Mouse (Mus musculus) MEL (cell line): Measurements from ENCODE around the gene Adh6b. TPM values are rescaled to one million over a fixed set of nuclear protein-coding genes. Genes with fewer than 3 reads are reported as not detected.

Source experiments
- DNase-seq: peaks from one replicate; pipeline ENCODE4 v3.0.0; 2011; ENCODE audit warnings: low read depth, low spot score
- H3K27ac ChIP-seq: 2 replicates; pipeline ENCODE4 v1.5.1; 2012; ENCODE audit warnings: low read depth, mild to moderate bottlenecking, control low read depth, low read length, moderate library complexity; ENCODE audit not compliant: control insufficient read depth
- H3K27me3 ChIP-seq, 2 experiments: fragments of 150-350 bp in 1 of 2; sonication (generic) in 1 of 2; 2 replicates each; pipeline ENCODE4 v1.6.1; 2012; ENCODE audit warnings: low read length in 2 of 2, mild to moderate bottlenecking in 2 of 2, improper control_type of control experiment in 1 of 2, moderate library complexity in 1 of 2; ENCODE audit not compliant: insufficient read depth in 2 of 2, control insufficient read depth in 1 of 2
- H3K36me3 ChIP-seq, 2 experiments: 2 replicates each; pipeline ENCODE4 v1.6.1; 2012 to 2014; ENCODE audit warnings: low read length in 2 of 2, improper control_type of control experiment in 1 of 2, inconsistent platforms in 1 of 2, mild to moderate bottlenecking in 1 of 2; ENCODE audit not compliant: insufficient read depth in 2 of 2, control insufficient read depth in 1 of 2
- H3K4me1 ChIP-seq, 2 experiments: fragments of 150-350 bp in 1 of 2; sonication (generic) in 1 of 2; 2 replicates each; pipeline ENCODE4 v1.6.1; 2012; ENCODE audit warnings: low read length in 2 of 2, improper control_type of control experiment in 1 of 2, mild to moderate bottlenecking in 1 of 2; ENCODE audit not compliant: insufficient read depth in 2 of 2, control insufficient read depth in 1 of 2
- H3K4me3 ChIP-seq, 2 experiments: fragments of 150-350 bp in 1 of 2; sonication (generic) in 1 of 2; 2 replicates each; pipeline ENCODE4 v1.5.1; 2012; ENCODE audit warnings: low read depth in 2 of 2, low read length in 2 of 2, mild to moderate bottlenecking in 2 of 2, moderate library complexity in 2 of 2, control low read depth in 1 of 2, improper control_type of control experiment in 1 of 2; ENCODE audit not compliant: control insufficient read depth in 1 of 2, insufficient read depth in 1 of 2
- H3K79me2 ChIP-seq: 2 replicates; pipeline ENCODE4 v1.6.1; 2012; ENCODE audit warnings: mild to moderate bottlenecking, low read length, moderate library complexity; ENCODE audit not compliant: control insufficient read depth, poor library complexity, insufficient read depth
- H3K9ac ChIP-seq: 2 replicates; pipeline ENCODE4 v1.6.1; 2012; ENCODE audit warnings: low read depth, mild to moderate bottlenecking, control low read depth, low read length, moderate library complexity; ENCODE audit not compliant: control insufficient read depth, poor library complexity, severe bottlenecking
- H3K9me3 ChIP-seq: fragments of 150-350 bp; sonication (generic); replicated peaks from 2 replicates; pipeline ENCODE4 v1.6.1; 2012; ENCODE audit warnings: mild to moderate bottlenecking, low read length, improper control_type of control experiment, moderate library complexity; ENCODE audit not compliant: insufficient read depth
- BHLHE40 ChIP-seq: IDR thresholded peaks from 2 replicates; pipeline ENCODE4 v1.6.1; 2012; ENCODE audit warnings: low read depth, mild to moderate bottlenecking, inconsistent platforms, low read length, improper control_type of control experiment, borderline replicate concordance
- CHD2 ChIP-seq: IDR thresholded peaks from 2 replicates; pipeline ENCODE4 v1.6.1; 2011; ENCODE audit warnings: low read length, improper control_type of control experiment
- CTCF ChIP-seq, 3 experiments: IDR thresholded peaks in 2 of 3; conservative IDR thresholded peaks in 1 of 3; 2 replicates each; pipeline ENCODE4 v1.5.1; 2011 to 2012; ENCODE audit warnings: low read length in 3 of 3, low read depth in 2 of 3, mild to moderate bottlenecking in 2 of 3, improper control_type of control experiment in 1 of 3, inconsistent platforms in 1 of 3, mixed read lengths in 1 of 3, moderate library complexity in 1 of 3; ENCODE audit not compliant: control insufficient read depth in 1 of 3, insufficient read depth in 1 of 3, poor library complexity in 1 of 3, severe bottlenecking in 1 of 3
- E2F4 ChIP-seq: IDR thresholded peaks from 2 replicates; pipeline ENCODE4 v1.6.1; 2011; ENCODE audit warnings: low read depth, low read length, improper control_type of control experiment, borderline replicate concordance
- ELF1 ChIP-seq: IDR thresholded peaks from 2 replicates; pipeline ENCODE4 v1.6.1; 2014; ENCODE audit warnings: low read depth, mild to moderate bottlenecking, inconsistent platforms, low read length, improper control_type of control experiment, moderate library complexity
- GABPA ChIP-seq: IDR thresholded peaks from 2 replicates; pipeline ENCODE4 v1.6.1; 2012; ENCODE audit warnings: low read depth, mild to moderate bottlenecking, inconsistent platforms, low read length, improper control_type of control experiment, moderate library complexity
- JUND ChIP-seq: IDR thresholded peaks from 2 replicates; pipeline ENCODE4 v1.6.1; 2011; ENCODE audit warnings: low read depth, mild to moderate bottlenecking, improper control_type of control experiment, low read length
- KAT2A ChIP-seq: conservative IDR thresholded peaks from 2 replicates; pipeline ENCODE4 v1.6.1; 2012; ENCODE audit warnings: low read depth, low read length, improper control_type of control experiment, inconsistent platforms
- MAFK ChIP-seq: IDR thresholded peaks from 2 replicates; pipeline ENCODE4 v1.6.1; 2011; ENCODE audit warnings: low read depth, mild to moderate bottlenecking, low read length, improper control_type of control experiment, borderline replicate concordance
- MAX ChIP-seq: IDR thresholded peaks from 2 replicates; pipeline ENCODE4 v1.6.1; 2011; ENCODE audit warnings: low read length, improper control_type of control experiment
- MXI1 ChIP-seq: IDR thresholded peaks from 2 replicates; pipeline ENCODE4 v1.6.1; 2011; ENCODE audit warnings: mild to moderate bottlenecking, low read depth, low read length, improper control_type of control experiment
- MYB ChIP-seq: IDR thresholded peaks from 2 replicates; pipeline ENCODE4 v1.6.1; 2011; ENCODE audit warnings: mild to moderate bottlenecking, low read depth, low read length, improper control_type of control experiment
- MYC ChIP-seq: IDR thresholded peaks from 2 replicates; pipeline ENCODE4 v1.6.1; 2011; ENCODE audit warnings: low read depth, mild to moderate bottlenecking, low read length, improper control_type of control experiment, moderate library complexity
- POLR2A ChIP-seq, 2 experiments: IDR thresholded peaks; 2 replicates each; pipeline ENCODE4 v1.6.1; 2011 to 2012; ENCODE audit warnings: low read length in 2 of 2, mild to moderate bottlenecking in 2 of 2, control low read depth in 1 of 2, improper control_type of control experiment in 1 of 2, low read depth in 1 of 2, moderate library complexity in 1 of 2; ENCODE audit not compliant: control insufficient read depth in 1 of 2, insufficient read depth in 1 of 2, poor library complexity in 1 of 2
- POLR2AphosphoS2 ChIP-seq: IDR thresholded peaks from 2 replicates; pipeline ENCODE4 v1.6.1; 2011; ENCODE audit warnings: low read length, improper control_type of control experiment
- POLR2AphosphoS5 ChIP-seq: IDR thresholded peaks from 2 replicates; pipeline ENCODE4 v1.6.1; 2012; ENCODE audit warnings: low read depth, borderline replicate concordance, mild to moderate bottlenecking, inconsistent platforms, low read length, moderate library complexity, mixed read lengths
- RAD21 ChIP-seq: IDR thresholded peaks from 2 replicates; pipeline ENCODE4 v1.6.1; 2011; ENCODE audit warnings: mild to moderate bottlenecking, low read depth, low read length, improper control_type of control experiment
- RCOR1 ChIP-seq: IDR thresholded peaks from 2 replicates; pipeline ENCODE4 v1.6.1; 2012; ENCODE audit warnings: low read depth, mild to moderate bottlenecking, inconsistent platforms, low read length, improper control_type of control experiment
- SIN3A ChIP-seq: IDR thresholded peaks from 2 replicates; pipeline ENCODE4 v1.6.1; 2012; ENCODE audit warnings: low read length, improper control_type of control experiment, inconsistent platforms
- SMC3 ChIP-seq: IDR thresholded peaks from 2 replicates; pipeline ENCODE4 v1.6.1; 2011; ENCODE audit warnings: low read depth, low read length, improper control_type of control experiment
- TAL1 ChIP-seq: IDR thresholded peaks from 2 replicates; pipeline ENCODE4 v1.6.1; 2012; ENCODE audit warnings: mild to moderate bottlenecking, inconsistent platforms, low read length, moderate library complexity, mixed read lengths
- UBTF ChIP-seq: IDR thresholded peaks from 2 replicates; pipeline ENCODE4 v1.6.1; 2012; ENCODE audit warnings: low read depth, mild to moderate bottlenecking, inconsistent platforms, low read length, improper control_type of control experiment, moderate library complexity, borderline replicate concordance; ENCODE audit not compliant: insufficient read depth
- ZC3H11A ChIP-seq: IDR thresholded peaks from 2 replicates; pipeline ENCODE4 v1.6.1; 2012; ENCODE audit warnings: low read depth, mild to moderate bottlenecking, inconsistent platforms, low read length, improper control_type of control experiment
- ZMIZ1 ChIP-seq: IDR thresholded peaks from 2 replicates; pipeline ENCODE4 v1.6.1; 2012; ENCODE audit warnings: low read depth, mild to moderate bottlenecking, inconsistent platforms, low read length, improper control_type of control experiment, moderate library complexity
- ZNF384 ChIP-seq: IDR thresholded peaks from 2 replicates; pipeline ENCODE4 v1.6.1; 2012; ENCODE audit warnings: low read depth, mild to moderate bottlenecking, inconsistent platforms, low read length, improper control_type of control experiment
- polyA plus RNA-seq, 2 experiments: library from polyadenylated mRNA; stranded (reverse) in 1 of 2; unstranded in 1 of 2; fragments of >175 nt in 1 of 2; fragments of >200 nt in 1 of 2; gene quantifications; 2 replicates each; pipeline versions ENCODE4 v1.2.1 to v1.2.4; 2012; ENCODE audit warnings: low replicate concordance in 2 of 2, low read depth in 1 of 2; ENCODE audit not compliant: insufficient read length in 2 of 2, insufficient read depth in 1 of 2, missing spikeins in 1 of 2
- total RNA-seq: library from RNA; depleted of rRNA; stranded (reverse); fragments of 300-350 nt; gene quantifications from 2 replicates; pipeline ENCODE4 v1.2.3, GENCODE M21; 2012

The Adh6b gene
- total and polyA plus RNA-seq, 3 experiments = not detected

- Histone ChIP-seq H3K9ac (no peak overlapping the region), H3K4me3 (no peak overlapping the region), H3K79me2 (no peaks in the 10 kb centered on the region), H3K27ac (no peak overlapping the region), H3K36me3 (no peaks in the 10 kb centered on the region), H3K27me3 (peaks cover 8 to 15% of the 10 kb centered on the region in 2 experiments), H3K9me3 (no peaks in the 10 kb centered on the region), H3K4me1 (no peaks in the 10 kb centered on the region)
- no peak for DNase-seq
- TF ChIP-seq POLR2AphosphoS2 (no peak), TAL1 (no peak), SIN3A (no peak), ZMIZ1 (no peak), RAD21 (no peak), MXI1 (no peak), GABPA (no peak), MYB (no peak), BHLHE40 (no peak), ELF1 (no peak), E2F4 (no peak), ZNF384 (no peak), POLR2A (IDR thresholded peaks at IDR 0.05; ENCODE audit: control insufficient read depth in 1 of 2, insufficient read depth in 1 of 2, low read depth in 1 of 2, low read length in 2 of 2, poor library complexity in 1 of 2) (no peak), UBTF (no peak), CHD2 (no peak), MAX (no peak), MAFK (no peak)
These were observed 32.3 kb downstream of the Adh6b start for GRCm38 (mm10) chr3:138373920-138374319.

GRCm38 (mm10) chr3:138375148-138375547, 33.6 kb downstream of the Adh6b start:
- Histone ChIP-seq H3K9me3 (no peaks in the 10 kb centered on the region), H3K9ac (no peak overlapping the region), H3K79me2 (no peaks in the 10 kb centered on the region), H3K27ac (no peak overlapping the region), H3K4me1 (no peaks in the 10 kb centered on the region), H3K27me3 (peaks cover 10 to 11% of the 10 kb centered on the region in 2 experiments), H3K36me3 (no peaks in the 10 kb centered on the region), H3K4me3 (no peak overlapping the region)
- no peak for DNase-seq
- TF ChIP-seq RCOR1 (no peak), E2F4 (no peak), UBTF (no peak), CTCF (IDR thresholded peaks at IDR 0.05 in 2 of 3, conservative IDR thresholded peaks at IDR 0.05 in 1 of 3; ENCODE audit: control insufficient read depth in 1 of 3, insufficient read depth in 1 of 3, low read depth in 2 of 3, low read length in 3 of 3, poor library complexity in 1 of 3, severe bottlenecking in 1 of 3) (no peak), ZC3H11A (no peak), POLR2AphosphoS2 (no peak), POLR2AphosphoS5 (no peak), CHD2 (no peak), TAL1 (no peak), JUND (no peak), MYC (no peak), ELF1 (no peak), KAT2A (no peak), SMC3 (no peak)
